Mouse (Mus musculus): Measurements from ENCODE around the gene Nop14. TPM values are rescaled to one million over a fixed set of nuclear protein-coding genes. Genes with fewer than 3 reads are reported as not detected.

Nop14 gene
- polyA plus RNA-seq, 1 experiment from 2014 or later = 19.8 TPM

Other genes with a start within 250 kb of the Nop14 start
- gene Tnip2, start 146.2 kb downstream of the Nop14 start, polyA plus RNA-seq (2015; fragmentation: Nextera tagmentation; extraction: Ambion mirVana) = 5.4 and 6.6 TPM in 2 replicates
- gene Sh3bp2, start 134.3 kb downstream of the Nop14 start, polyA plus RNA-seq (2015; fragmentation: Nextera tagmentation; extraction: Ambion mirVana) = 2.4 and 4.4 TPM in 2 replicates
- gene Add1, start 86.5 kb downstream of the Nop14 start, polyA plus RNA-seq (2015; fragmentation: Nextera tagmentation; extraction: Ambion mirVana) = 124 and 133 TPM in 2 replicates
- 56.3 and 65.9 TPM in 2 replicates for gene Mfsd10, start 22.9 kb downstream of the Nop14 start, polyA plus RNA-seq (2015; fragmentation: Nextera tagmentation; extraction: Ambion mirVana)
- gene Grk4, start 231 bp upstream of the Nop14 start, polyA plus RNA-seq (2015; fragmentation: Nextera tagmentation; extraction: Ambion mirVana) = 0.42 and 0.67 TPM in 2 replicates
- 4.8 and 4.9 TPM in 2 replicates for gene Htt, start 101.6 kb upstream of the Nop14 start, polyA plus RNA-seq (2015; fragmentation: Nextera tagmentation; extraction: Ambion mirVana)
- gene Msantd1, start 247.9 kb upstream of the Nop14 start, polyA plus RNA-seq (2015; fragmentation: Nextera tagmentation; extraction: Ambion mirVana) = 0.17 and 0.24 TPM in 2 replicates